Mouse (Mus musculus): ENCODE measurements around the gene Atl1.

GRCm38 (mm10) chr12:69888345-69888744 is 4.1 kb upstream of the Atl1 start:
- TF ChIP-seq POLR2A (IDR thresholded peaks at IDR 0.05; ENCODE audit: borderline replicate concordance, extremely low read depth, low read depth, low read length) (no peak), CTCF (IDR thresholded peaks at IDR 0.05; ENCODE audit: insufficient read depth, low read length) (no peak)

All from lung, adult 2 months (tissue).